Mouse (Mus musculus): Measurements from ENCODE around the gene Prpf40b.

GRCm38 (mm10) chr15:99355660-99356059, 60.8 kb downstream of the Prpf40b start:
- TF ChIP-seq EP300 (IDR thresholded peaks at IDR 0.05; ENCODE audit: low read depth) (no peak), CTCF (IDR thresholded peaks at IDR 0.05; ENCODE audit: low read depth) (no peak)
